Mouse (Mus musculus): Measurements from ENCODE around the gene Tmem132d. TPM values are rescaled to one million over a fixed set of nuclear protein-coding genes. Genes with fewer than 3 reads are reported as not detected.
"Not testable (repeated sequence)": the region's sequence is repeated elsewhere in the genome, so short reads cannot be mapped to it uniquely, and the experiment has no call there.

Gene Tmem132d
- polyA plus RNA-seq, 1 experiment from 2014 or later: 3.2 TPM

DNA sequence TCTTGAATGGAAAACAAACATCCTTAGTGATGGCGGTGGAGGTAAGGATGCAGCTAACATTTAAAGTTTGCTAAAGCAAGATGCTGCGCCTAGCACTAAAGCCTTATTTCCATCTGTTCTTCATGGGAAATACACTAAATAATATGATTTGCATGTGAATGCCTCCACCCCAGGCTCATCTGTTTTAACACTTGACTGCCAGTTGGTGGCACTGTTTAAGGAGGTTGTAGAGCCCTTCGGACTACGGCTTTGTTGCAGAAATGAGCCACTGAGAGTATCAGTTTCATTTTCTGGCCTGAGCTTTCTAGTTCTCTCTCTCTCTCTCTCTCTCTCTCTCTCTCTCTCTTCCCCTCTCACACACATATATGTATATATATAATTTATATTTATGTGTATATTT is 632.0 kb downstream of the Tmem132d start:
- no peak for ATAC-seq (replicated peaks)
- no peak overlapping the region for H3K27ac ChIP-seq
- 45% methylated on average over 4 of the region's 4 CpGs for WGBS

DNA sequence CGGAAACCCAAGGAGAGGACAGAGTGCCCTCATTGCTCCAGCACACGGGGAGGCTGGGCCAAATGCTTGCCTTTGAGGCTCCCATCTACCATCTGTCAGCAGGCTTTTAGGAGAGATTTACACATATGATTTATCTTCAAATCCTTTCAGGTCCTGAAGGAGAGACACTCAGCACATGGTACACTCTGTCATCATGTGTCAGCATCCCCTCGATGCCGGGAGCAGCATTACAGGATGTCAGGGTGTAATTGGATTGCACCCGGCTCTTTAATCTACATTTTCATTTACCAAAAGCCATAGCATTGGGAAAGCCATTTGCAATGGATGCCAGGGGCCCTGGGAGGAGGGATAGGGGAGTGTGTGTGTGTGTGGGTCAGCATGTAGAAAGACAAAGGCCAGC is 651.7 kb downstream of the Tmem132d start:
- Histone ChIP-seq H3K9me3 (no peaks in the 10 kb centered on the region), H3K36me3 (replicated peaks) (no peaks in the 10 kb centered on the region), H3K27ac (peak overlapping the region; percentile 55; the same call in 1 of the 2 replicates), H3K4me3 (no peak overlapping the region), H3K4me2 (no peak overlapping the region), H3K9ac (no peak overlapping the region), H3K27me3 (replicated peaks) (no peaks in the 10 kb centered on the region), H3K4me1 (no peaks in the 10 kb centered on the region)
- peak; percentile 42; the same call in 1 of the 2 replicates for ATAC-seq (replicated peaks)
- WGBS: 34% methylated on average over 5 of the region's 5 CpGs

More for the DNA sequence above, 632.0 kb downstream of the Tmem132d start:
- Histone ChIP-seq H3K36me3 (replicated peaks) (no peaks in the 10 kb centered on the region), H3K9ac (no peak overlapping the region), H3K27me3 (replicated peaks) (no peaks in the 10 kb centered on the region), H3K4me2 (no peak overlapping the region), H3K4me1 (no peaks in the 10 kb centered on the region), H3K9me3 (no peaks in the 10 kb centered on the region), H3K4me3 (no peak overlapping the region)

DNA sequence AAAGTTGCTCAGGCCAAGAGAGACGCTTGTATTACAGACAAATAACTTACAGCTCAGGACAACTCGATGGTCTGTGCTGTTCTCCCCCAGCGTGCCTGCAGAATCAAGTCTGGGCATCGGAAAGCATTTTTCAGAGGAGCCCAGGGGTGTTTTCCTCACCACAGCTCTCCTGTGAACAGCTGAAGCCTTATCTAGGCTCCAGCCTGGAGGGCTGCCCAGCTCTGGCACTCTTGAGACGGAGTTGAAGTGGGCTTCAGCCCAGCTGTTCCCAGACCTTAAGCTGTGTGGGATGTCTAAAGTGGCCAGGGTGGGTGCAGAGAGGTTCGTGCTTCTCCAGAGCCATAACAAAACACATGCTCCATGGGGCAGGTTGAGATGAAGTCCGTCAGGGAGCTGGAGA is 657.1 kb downstream of the Tmem132d start:
- Histone ChIP-seq H3K4me2 (no peak overlapping the region), H3K4me3 (no peak overlapping the region), H3K27ac (no peak overlapping the region), H3K27me3 (replicated peaks) (no peaks in the 10 kb centered on the region), H3K36me3 (replicated peaks) (no peaks in the 10 kb centered on the region), H3K4me1 (no peaks in the 10 kb centered on the region), H3K9me3 (no peaks in the 10 kb centered on the region), H3K9ac (no peak overlapping the region)
- ATAC-seq (replicated peaks): no peak
- 72% methylated on average over 7 of the region's 7 CpGs for WGBS

DNA sequence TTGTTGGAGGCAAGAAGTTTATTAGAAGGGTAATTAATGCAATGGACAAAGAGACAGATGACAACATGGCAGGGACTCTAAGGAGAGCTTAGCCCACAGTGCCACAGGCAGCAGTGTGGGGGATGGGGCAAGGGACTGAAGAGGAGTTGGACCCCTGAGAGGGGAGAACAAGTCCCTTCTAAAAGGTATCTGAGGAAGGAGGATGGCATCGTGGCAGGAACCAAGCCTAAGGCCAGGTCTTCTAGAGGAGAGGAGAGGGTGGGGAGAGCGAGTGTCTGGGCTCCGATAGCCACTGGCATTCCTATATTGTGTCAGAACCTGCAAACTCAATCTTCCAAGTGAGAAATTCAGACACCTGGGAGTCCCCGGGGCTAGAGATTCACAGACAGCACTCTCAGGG is 674.3 kb downstream of the Tmem132d start:
- no peak for ATAC-seq (replicated peaks)
- Histone ChIP-seq H3K9me3 (no peaks in the 10 kb centered on the region), H3K4me2 (no peak overlapping the region), H3K9ac (no peak overlapping the region), H3K27ac (no peak overlapping the region), H3K4me1 (peaks cover 4% of the 10 kb centered on the region; the same call in 1 of the 2 replicates), H3K27me3 (replicated peaks) (no peaks in the 10 kb centered on the region), H3K4me3 (no peak overlapping the region), H3K36me3 (replicated peaks) (no peaks in the 10 kb centered on the region)
- WGBS: 60% methylated on average over 4 of the region's 4 CpGs

DNA sequence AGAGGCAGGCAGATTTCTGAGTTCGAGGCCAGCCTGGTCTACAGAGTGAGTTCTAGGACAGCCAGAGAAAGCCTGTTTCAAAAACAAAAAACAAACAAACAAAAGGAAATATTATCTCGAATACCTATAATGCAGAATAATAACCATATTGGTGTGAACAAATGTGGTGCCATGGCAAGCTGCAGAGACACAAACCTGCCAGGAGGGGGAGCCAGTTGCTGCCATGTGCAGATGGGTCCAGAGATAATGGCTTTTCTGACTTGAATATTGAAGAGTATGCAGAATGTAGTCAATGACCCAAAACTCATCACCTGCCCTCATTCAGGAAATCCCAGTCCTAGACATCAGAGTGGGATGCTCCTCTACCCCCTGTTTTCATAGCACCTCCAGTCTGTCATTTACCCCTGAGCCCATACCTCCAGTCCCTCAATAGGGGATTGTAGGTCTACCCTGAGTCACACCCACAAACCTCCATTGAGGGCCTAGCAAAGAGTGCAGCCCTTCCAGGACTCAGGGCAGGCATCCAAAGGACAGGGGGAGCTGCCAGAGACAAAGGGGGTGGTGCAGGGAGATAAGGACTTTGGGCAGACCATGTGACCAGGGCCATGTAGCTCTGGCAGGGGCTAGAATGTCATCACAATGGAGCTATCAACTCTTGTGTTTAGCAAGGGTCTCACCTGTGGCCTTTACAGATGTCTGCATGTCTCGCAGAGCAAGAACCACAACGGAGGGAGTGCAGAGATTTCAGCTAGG is 676.0 kb downstream of the Tmem132d start:
- Histone ChIP-seq H3K4me2 (no peak overlapping the region), H3K27ac (no peak overlapping the region), H3K4me3 (no peak overlapping the region), H3K9me3 (no peaks in the 10 kb centered on the region), H3K9ac (no peak overlapping the region), H3K36me3 (replicated peaks) (no peaks in the 10 kb centered on the region), H3K4me1 (peaks cover 6% of the 10 kb centered on the region), H3K27me3 (replicated peaks) (no peaks in the 10 kb centered on the region)
- ATAC-seq (replicated peaks): no peak
- WGBS: 90% methylated on average over 4 of the region's 4 CpGs

DNA sequence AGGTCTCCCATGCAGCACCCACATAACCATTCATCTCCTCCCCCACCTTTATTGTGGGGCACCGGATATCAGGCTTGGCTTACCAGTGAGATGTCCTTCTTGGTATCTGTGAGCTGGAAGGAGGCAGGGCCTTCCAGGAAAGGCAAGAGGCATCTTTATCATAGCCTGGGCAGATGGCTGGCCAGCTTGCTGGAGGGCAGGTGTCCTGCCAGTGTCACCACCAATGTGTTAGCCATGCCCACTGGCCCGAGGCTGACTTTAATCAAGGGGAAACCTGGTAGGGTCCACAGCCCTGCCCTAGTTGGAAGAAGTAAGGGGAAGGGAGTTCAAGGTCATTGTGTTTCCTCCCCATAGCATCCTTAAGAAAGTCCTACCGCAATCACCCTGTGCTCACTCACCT is 676.9 kb downstream of the Tmem132d start:
- peaks cover 14% of the 10 kb centered on the region for H3K4me1 ChIP-seq
- H3K27ac ChIP-seq: no peak overlapping the region
- H3K9me3 ChIP-seq: no peaks in the 10 kb centered on the region
- 86% methylated on average over 3 of the region's 3 CpGs for WGBS
- H3K9ac ChIP-seq: no peak overlapping the region
- no peak for ATAC-seq (replicated peaks)
- H3K36me3 ChIP-seq (replicated peaks): no peaks in the 10 kb centered on the region
- H3K4me3 ChIP-seq: no peak overlapping the region
- H3K4me2 ChIP-seq: no peak overlapping the region
- no peaks in the 10 kb centered on the region for H3K27me3 ChIP-seq (replicated peaks)

DNA sequence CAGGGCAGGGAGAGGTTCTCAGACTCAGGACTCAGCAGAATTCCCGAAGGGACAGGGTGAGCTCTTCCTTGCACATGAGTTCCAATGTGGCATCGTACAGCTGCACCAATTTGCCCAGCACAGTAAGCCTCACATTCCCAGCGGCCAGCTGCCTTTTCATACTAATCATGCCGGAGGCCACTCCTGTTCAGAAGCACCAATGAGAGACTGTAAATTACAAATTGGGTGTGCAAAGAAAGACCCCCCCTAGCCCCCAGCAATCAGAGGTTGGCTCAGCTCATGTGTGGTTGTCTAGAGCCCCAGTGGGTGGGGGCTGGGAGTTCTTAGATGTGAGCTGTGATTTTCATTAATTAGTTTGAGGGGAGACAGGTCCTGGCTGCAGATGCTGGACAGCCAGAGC is 677.3 kb downstream of the Tmem132d start:
- Histone ChIP-seq H3K27ac (no peak overlapping the region), H3K27me3 (replicated peaks) (no peaks in the 10 kb centered on the region), H3K4me3 (no peak overlapping the region), H3K9ac (no peak overlapping the region), H3K9me3 (no peaks in the 10 kb centered on the region), H3K4me1 (peaks cover 18% of the 10 kb centered on the region), H3K36me3 (replicated peaks) (no peaks in the 10 kb centered on the region), H3K4me2 (no peak overlapping the region)
- no peak for ATAC-seq (replicated peaks)
- 65% methylated on average over 4 of the region's 4 CpGs for WGBS

DNA sequence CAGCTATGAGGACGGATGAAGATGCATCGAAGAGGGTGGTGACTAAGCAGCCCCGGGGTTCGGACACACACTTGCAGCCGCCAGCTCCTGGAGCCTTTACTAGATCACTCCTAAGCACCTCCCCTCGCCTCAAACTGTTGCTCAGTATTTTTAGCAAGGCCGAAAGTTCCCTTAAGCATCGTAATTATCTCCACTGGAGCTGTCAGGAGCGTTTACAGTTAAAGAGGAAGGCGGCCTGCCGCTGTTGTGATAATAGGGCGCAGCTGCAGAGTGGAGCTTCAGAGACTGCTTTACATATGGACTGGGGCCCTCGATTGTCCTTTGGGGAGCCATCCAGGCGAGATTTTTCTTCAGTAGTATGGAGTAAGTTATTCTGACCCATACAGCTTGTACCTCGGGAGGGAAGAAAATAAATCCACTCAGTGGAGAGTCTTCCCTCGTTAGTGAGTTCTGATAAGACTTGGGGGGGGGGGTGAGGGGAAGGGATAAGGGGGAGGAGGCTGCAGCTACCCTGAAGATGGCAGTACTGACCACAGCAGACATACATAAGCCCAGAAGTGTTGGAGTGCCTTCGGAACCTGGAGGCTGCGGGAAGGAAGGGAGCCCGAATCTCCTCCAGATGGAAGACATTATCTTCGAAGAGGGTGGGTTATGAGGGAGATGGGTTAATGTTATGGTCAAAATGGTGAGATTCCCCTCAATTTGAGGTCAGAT is 681.5 kb downstream of the Tmem132d start:
- no peaks in the 10 kb centered on the region for H3K9me3 ChIP-seq
- H3K27me3 ChIP-seq (replicated peaks): no peaks in the 10 kb centered on the region
- H3K36me3 ChIP-seq (replicated peaks): no peaks in the 10 kb centered on the region
- peak; percentile 69 for ATAC-seq (replicated peaks)
- 26% methylated on average over 20 of the region's 20 CpGs for WGBS
- peak overlapping the region; percentile 24 for H3K4me2 ChIP-seq
- peaks cover 18% of the 10 kb centered on the region for H3K4me1 ChIP-seq
- no peak overlapping the region for H3K9ac ChIP-seq
- H3K4me3 ChIP-seq: no peak overlapping the region
- no peak overlapping the region for H3K27ac ChIP-seq

DNA sequence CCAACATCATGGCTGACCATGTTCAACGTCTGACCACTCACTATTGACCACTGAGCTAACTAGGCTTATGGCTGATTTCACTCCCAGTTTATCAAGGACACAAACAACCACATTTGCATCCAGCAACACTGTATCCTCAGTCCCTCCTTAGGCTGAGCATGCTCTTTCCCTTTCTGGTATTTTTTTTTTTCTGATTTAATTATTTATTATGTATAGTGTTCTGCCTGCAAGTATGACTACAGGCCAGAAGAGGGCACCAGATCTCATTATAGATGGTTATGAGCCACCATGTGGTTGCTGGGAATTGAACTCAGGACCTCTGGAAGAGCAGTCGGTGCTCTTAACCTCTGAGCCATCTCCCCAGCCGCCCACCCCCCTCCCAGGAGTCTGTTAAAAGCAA is 683.3 kb downstream of the Tmem132d start:
- ATAC-seq (replicated peaks); H3K9me3 ChIP-seq; H3K4me3 ChIP-seq; H3K4me2 ChIP-seq; H3K9ac ChIP-seq; H3K27me3 ChIP-seq (replicated peaks); H3K36me3 ChIP-seq (replicated peaks); H3K27ac ChIP-seq: not testable (repeated sequence)
- WGBS: 90% methylated on average over 3 of the region's 3 CpGs
- peaks cover 14% of the 10 kb centered on the region for H3K4me1 ChIP-seq

DNA sequence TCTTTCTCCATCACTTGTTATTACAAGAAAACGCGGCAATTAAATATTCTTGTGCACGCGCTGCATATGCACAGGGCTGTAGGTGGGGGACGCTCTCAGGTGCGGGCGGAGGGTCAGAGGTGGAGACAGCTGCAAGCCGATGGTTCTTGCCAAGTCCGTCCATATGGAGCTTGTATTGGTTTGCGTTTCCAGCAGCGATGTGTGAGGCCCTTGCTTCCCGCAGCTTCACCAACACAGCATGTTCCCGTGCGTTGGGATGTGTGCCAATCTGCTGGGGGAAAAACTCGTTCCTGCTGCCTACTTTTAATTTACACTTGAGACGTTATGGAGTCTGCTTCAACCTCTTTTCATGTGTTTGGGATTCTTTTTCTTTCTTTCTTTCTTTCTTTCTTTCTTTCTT is 691.5 kb downstream of the Tmem132d start:
- Histone ChIP-seq H3K9me3 (no peaks in the 10 kb centered on the region), H3K9ac (no peak overlapping the region), H3K4me3 (no peak overlapping the region), H3K4me2 (no peak overlapping the region), H3K4me1 (no peaks in the 10 kb centered on the region), H3K36me3 (replicated peaks) (no peaks in the 10 kb centered on the region), H3K27me3 (replicated peaks) (no peaks in the 10 kb centered on the region), H3K27ac (no peak overlapping the region)
- ATAC-seq (replicated peaks): no peak
- WGBS: 77% methylated on average over 16 of the region's 16 CpGs
